ENCODE assay signal across 8 mouse cellular contexts in genomic region chr11:80300551-80301315, GRCm38 (mm10). TPM values are rescaled to one million over a fixed set of nuclear protein-coding genes. Genes with fewer than 3 reads are reported as not detected.
DNase-seq lines count a peak whose midpoint lies in the region; ATAC-seq and TF ChIP-seq lines count a peak whose summit lies in the region.

Rhbdl3 (plus strand) TSS chr11:80300912.

- no peak for TF ChIP-seq POLR2A in ES-Bruce4 (IDR thresholded peaks at IDR 0.05; ENCODE audit: insufficient read depth, low read length)

- H3K4me1 ChIP-seq in ES-Bruce4 (ENCODE audit: control insufficient read depth, insufficient read depth, low read length), result no peaks in the 10 kb centered on the region
- 0 out of 2 replicates have a peak, but pooled peaks cover 3% of the 10 kb centered on the region for H3K4me1 ChIP-seq in forebrain, postnatal 0 days (ENCODE audit: insufficient read depth)
- peaks cover 4% of the 10 kb centered on the region; the same call in 1 of the 2 replicates for H3K4me1 ChIP-seq in hindbrain, embryonic 11.5 days (replicated peaks; ENCODE audit: control insufficient read depth, insufficient read depth, low read length)
- H3K4me1 ChIP-seq in lung, embryonic 16.5 days (replicated peaks; ENCODE audit: control insufficient read depth, insufficient read depth, low read length), result peaks cover 26% of the 10 kb centered on the region

- ATAC-seq in forebrain, postnatal 0 days, result peak; percentile 49
- ATAC-seq in hindbrain, embryonic 11.5 days (ENCODE audit: low FRiP score), result peak; percentile 58; the same call in 1 of the 2 replicates
- ATAC-seq in lung, embryonic 16.5 days (ENCODE audit: low read depth), result peak; percentile 75

- H3K4me2 ChIP-seq in forebrain, postnatal 0 days (ENCODE audit: low read depth), result peak within 1 kb of the TSS; percentile 99
- H3K4me2 ChIP-seq in hindbrain, embryonic 11.5 days (replicated peaks; ENCODE audit: low read depth, low read length), result peak within 1 kb of the TSS; percentile 98
- peak within 1 kb of the TSS; percentile 100 for H3K4me2 ChIP-seq in lung, embryonic 16.5 days (ENCODE audit: low read depth, low read length)

- H3K9me3 ChIP-seq in ES-Bruce4 (replicated peaks; ENCODE audit: control insufficient read depth, insufficient read depth, low read length, poor library complexity, severe bottlenecking), result no peaks in the 10 kb centered on the region
- no peaks in the 10 kb centered on the region for H3K9me3 ChIP-seq in forebrain, postnatal 0 days (ENCODE audit: low read length)
- H3K9me3 ChIP-seq in hindbrain, embryonic 11.5 days (ENCODE audit: control insufficient read depth, low read length), result no peaks in the 10 kb centered on the region
- H3K9me3 ChIP-seq in lung, embryonic 16.5 days (ENCODE audit: control insufficient read depth, low read length), result no peaks in the 10 kb centered on the region

- WGBS in forebrain, postnatal 0 days, result 3% methylated on average over 49 of the region's 81 CpGs
- WGBS in hindbrain, embryonic 11.5 days, result under 1% methylated on average over 34 of the region's 81 CpGs
- WGBS in lung, embryonic 16.5 days, result under 1% methylated on average over 50 of the region's 81 CpGs

- TF ChIP-seq EP300 in ES-Bruce4 (IDR thresholded peaks at IDR 0.05; ENCODE audit: insufficient read depth, low read depth, low read length), result no peak

- peaks cover 15% of the 10 kb centered on the region; the same call in 1 of the 2 replicates for H3K27me3 ChIP-seq in ES-Bruce4 (ENCODE audit: control insufficient read depth, insufficient read depth, low read length, poor library complexity, severe bottlenecking)
- no peaks in the 10 kb centered on the region for H3K27me3 ChIP-seq in forebrain, postnatal 0 days (ENCODE audit: insufficient read depth, low read length)
- peaks cover 2% of the 10 kb centered on the region; the same call in 1 of the 2 replicates for H3K27me3 ChIP-seq in hindbrain, embryonic 11.5 days (ENCODE audit: control insufficient read depth, insufficient read depth, low read length)
- peaks cover 37% of the 10 kb centered on the region for H3K27me3 ChIP-seq in lung, embryonic 16.5 days (ENCODE audit: control insufficient read depth, insufficient read depth, low read depth, low read length)

- peak within 1 kb of the TSS; percentile 78 for H3K4me3 ChIP-seq in ES-Bruce4 (ENCODE audit: low read depth, low read length)
- peak within 1 kb of the TSS; percentile 77 for H3K4me3 ChIP-seq in forebrain, postnatal 0 days (ENCODE audit: low read depth, low read length)
- H3K4me3 ChIP-seq in hindbrain, embryonic 11.5 days (ENCODE audit: low read depth, low read length), result peak within 1 kb of the TSS; percentile 78
- peak within 1 kb of the TSS; percentile 69 for H3K4me3 ChIP-seq in lung, embryonic 16.5 days (ENCODE audit: low read length)

- no peaks in the 10 kb centered on the region for H3K36me3 ChIP-seq in ES-Bruce4 (ENCODE audit: control insufficient read depth, insufficient read depth, low read length, poor library complexity, severe bottlenecking)
- no peaks in the 10 kb centered on the region for H3K36me3 ChIP-seq in forebrain, postnatal 0 days (ENCODE audit: insufficient read depth)
- H3K36me3 ChIP-seq in hindbrain, embryonic 11.5 days (ENCODE audit: control insufficient read depth, insufficient read depth, low read length), result no peaks in the 10 kb centered on the region
- H3K36me3 ChIP-seq in lung, embryonic 16.5 days (ENCODE audit: control insufficient read depth, insufficient read depth, low read length), result no peaks in the 10 kb centered on the region

- no peak within 1 kb of the TSS for H3K27ac ChIP-seq in ES-Bruce4 (ENCODE audit: insufficient read depth, low read length)
- H3K27ac ChIP-seq in forebrain, postnatal 0 days (ENCODE audit: low read depth, low read length), result peak within 1 kb of the TSS; percentile 59; the same call in 1 of the 2 replicates
- H3K27ac ChIP-seq in hindbrain, embryonic 11.5 days (ENCODE audit: low read depth, low read length), result peak within 1 kb of the TSS; percentile 89
- H3K27ac ChIP-seq in lung, embryonic 16.5 days (ENCODE audit: low read length), result no peak within 1 kb of the TSS

- peak; percentile 68 for DNase-seq in brain, adult 2 months (ENCODE audit: low read depth, low spot score)
- peak; percentile 77 for DNase-seq in forebrain, postnatal 0 days
- DNase-seq in hindbrain, embryonic 11.5 days (ENCODE audit: low spot score), result peak; percentile 69
- DNase-seq in layer of hippocampus, postnatal 10 days (ENCODE audit: low spot score in 2 of 2), result peak; percentile 62 to 75
- peak; percentile 63 for DNase-seq in retina, embryonic 14.5 days (ENCODE audit: low spot score)
- DNase-seq in urinary bladder, postnatal 25 days (ENCODE audit: low spot score), result peak; percentile 46

- TF ChIP-seq CTCF in ES-Bruce4 (IDR thresholded peaks at IDR 0.05; ENCODE audit: low read depth, low read length), result no peak
- no peak for TF ChIP-seq CTCF in forebrain, postnatal 0 days (IDR thresholded peaks at IDR 0.05; ENCODE audit: low read depth)

- H3K9ac ChIP-seq in ES-Bruce4 (ENCODE audit: low read depth, poor library complexity, severe bottlenecking), result peak within 1 kb of the TSS; percentile 69
- H3K9ac ChIP-seq in forebrain, postnatal 0 days, result peak within 1 kb of the TSS; percentile 65
- peak within 1 kb of the TSS; percentile 83 for H3K9ac ChIP-seq in hindbrain, embryonic 11.5 days (ENCODE audit: low read depth, low read length)
- H3K9ac ChIP-seq in lung, embryonic 16.5 days (ENCODE audit: low read length), result peak within 1 kb of the TSS; percentile 70

RNA-seq across cellular contexts. Expression of gene Rhbdl3, which starts in this region (rescaled TPM):
- 0.29 and 0.69 TPM in 2 replicates for polyA plus RNA-seq in ES-Bruce4 (2011; ENCODE audit: insufficient read depth, insufficient read length, low read depth, missing spikeins)
- 3.8 and 6.7 TPM in 2 replicates for total RNA-seq in forebrain, postnatal 0 days (2014; rRNA removed)
- 2.5 and 2.8 TPM in 2 replicates for polyA plus RNA-seq in forebrain, postnatal 0 days (2015; fragmentation: Nextera tagmentation; extraction: Ambion mirVana)
- 13.4 and 16.4 TPM in 2 replicates for polyA plus RNA-seq in hindbrain, embryonic 11.5 days (2014; fragmentation: Nextera tagmentation; extraction: Ambion mirVana)
- 10 to 100 TPM; 18.9 to 19.6 TPM for total RNA-seq in layer of hippocampus, postnatal 10 days (2021)
- polyA plus RNA-seq in lung, embryonic 16.5 days (2015; fragmentation: Nextera tagmentation; extraction: Ambion mirVana), result 1.5 and 1.7 TPM in 2 replicates

Comparison
In these comparisons a context has a peak if more than half of its experiments do, and no peak if none do; other contexts are left out.
1. H3K27ac ChIP-seq: peak in forebrain, postnatal 0 days (single experiment) and hindbrain, embryonic 11.5 days (single experiment); none in ES-Bruce4 (single experiment) and lung, embryonic 16.5 days (single experiment).
2. Peak in every context shown above with its lines, with median percentiles within 50 percentile points of each other: H3K4me3 ChIP-seq, H3K9ac ChIP-seq, DNase-seq, ATAC-seq and H3K4me2 ChIP-seq.